Mouse (Mus musculus) embryonic facial prominence, embryonic 13.5 days (tissue): ENCODE measurements around the gene Aplnr. TPM values are rescaled to one million over a fixed set of nuclear protein-coding genes. Genes with fewer than 3 reads are reported as not detected.
A peak's percentile ranks its signal among the peaks of the same experiment; 100 is the strongest.

ENCODE experiments used
- ATAC-seq: fragments of 200-750 bp; cut with Nextera tagmentation; 2 replicates; pipeline ENCODE4 v1.8.0; 2017; ENCODE audit warnings: low read depth; ENCODE audit not compliant: insufficient number of reproducible peaks, insufficient read depth, low FRiP score, low TSS enrichment
- H3K27ac ChIP-seq: fragments of 300-500 bp; sonication (generic); 2 replicates; pipeline ENCODE4 v1.5.1; 2015; ENCODE audit warnings: moderate library complexity, mild to moderate bottlenecking, inconsistent platforms
- H3K27me3 ChIP-seq: fragments of 300-500 bp; sonication (generic); 2 replicates; pipeline ENCODE4 v1.6.1; 2015; ENCODE audit warnings: mild to moderate bottlenecking, inconsistent platforms
- H3K36me3 ChIP-seq: fragments of 300-500 bp; sonication (generic); 2 replicates; pipeline ENCODE4 v1.6.1; 2015; ENCODE audit warnings: mild to moderate bottlenecking, inconsistent platforms
- H3K4me1 ChIP-seq: fragments of 300-500 bp; sonication (generic); 2 replicates; pipeline ENCODE4 v1.6.1; 2015; ENCODE audit warnings: inconsistent platforms
- H3K4me2 ChIP-seq: fragments of 300-500 bp; sonication (generic); 2 replicates; pipeline ENCODE4 v1.6.1; 2015; ENCODE audit warnings: moderate library complexity, mild to moderate bottlenecking, inconsistent platforms
- H3K4me3 ChIP-seq: fragments of 300-500 bp; sonication (generic); 2 replicates; pipeline ENCODE4 v1.5.1; 2015; ENCODE audit warnings: mild to moderate bottlenecking, inconsistent platforms
- H3K9ac ChIP-seq: fragments of 300-500 bp; sonication (generic); 2 replicates; pipeline ENCODE4 v1.6.1; 2015; ENCODE audit warnings: mild to moderate bottlenecking, inconsistent platforms
- H3K9me3 ChIP-seq: fragments of 300-500 bp; sonication (generic); 2 replicates; pipeline ENCODE4 v1.6.1; 2016; ENCODE audit warnings: inconsistent platforms
- WGBS: fragments of 180-500 bp; shearing (Covaris S2); methylation state at CpG from one replicate; pipeline ENCODE4 v1.1.7; 2015; ENCODE audit warnings: mixed read lengths; 5-methylcytosine and 5-hydroxymethylcytosine counted together
- polyA plus RNA-seq: library from polyadenylated mRNA; unstranded; fragments of >200 nt; fragmentation: Nextera tagmentation; extraction: Ambion mirVana; gene quantifications from 2 replicates; pipeline ENCODE4 v1.2.1, GENCODE M21; 2015

Aplnr gene
- polyA plus RNA-seq, 1 experiment from 2014 or later = 50.1 TPM

DNA sequence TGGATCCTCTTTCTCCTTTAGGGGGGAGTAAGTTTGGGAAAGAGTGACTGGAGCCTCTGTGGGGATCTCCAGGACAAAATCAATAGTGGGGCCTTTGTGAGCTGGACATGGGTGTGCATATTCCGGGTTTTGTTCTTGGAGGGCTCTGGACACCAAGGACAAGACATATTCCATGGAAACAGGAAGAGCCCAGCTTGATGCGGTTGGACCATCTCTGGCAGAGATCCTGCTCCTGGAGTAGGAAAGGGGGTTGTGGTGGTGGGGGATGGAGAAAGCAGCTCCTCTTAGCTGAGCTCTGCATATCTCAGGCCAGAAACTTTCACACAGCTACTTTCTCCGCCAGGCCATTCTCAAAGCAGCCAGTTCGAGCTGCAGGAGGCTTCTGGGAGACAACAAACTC lies 3.4 kb downstream of the Aplnr start:
- peak overlapping the region; percentile 33; the same call in 1 of the 2 replicates for H3K27ac ChIP-seq
- no peak overlapping the region for H3K4me2 ChIP-seq
- no peaks in the 10 kb centered on the region for H3K9me3 ChIP-seq
- no peak for ATAC-seq
- H3K9ac ChIP-seq = no peak overlapping the region
- peaks cover 4% of the 10 kb centered on the region; the same call in 1 of the 2 replicates for H3K27me3 ChIP-seq
- 59% methylated on average over 4 of the region's 4 CpGs for WGBS
- peaks cover 5% of the 10 kb centered on the region for H3K4me1 ChIP-seq
- peak overlapping the region; percentile 7; the same call in 1 of the 2 replicates for H3K4me3 ChIP-seq
- H3K36me3 ChIP-seq = no peaks in the 10 kb centered on the region

DNA sequence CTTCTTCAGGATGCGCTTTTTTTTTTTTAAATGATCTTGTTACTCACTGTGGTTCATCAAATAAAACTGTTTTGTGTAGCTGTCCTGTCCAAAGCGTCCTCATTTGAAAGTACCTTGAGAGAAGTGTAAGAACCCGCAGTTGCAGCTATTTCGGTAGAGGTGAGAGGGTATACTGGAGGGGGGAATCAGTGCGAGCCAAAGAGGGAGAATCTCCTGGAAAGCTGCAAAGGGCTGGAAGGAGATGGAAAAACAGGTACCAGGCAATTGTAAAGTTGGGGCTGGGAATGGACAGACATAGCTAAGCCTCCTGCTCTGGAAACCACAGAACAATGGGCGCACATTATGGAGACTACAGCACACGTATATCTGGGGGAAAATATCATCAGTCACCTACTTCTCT lies 3.8 kb downstream of the Aplnr start:
- Histone ChIP-seq H3K4me3 (peak overlapping the region; percentile 7; the same call in 1 of the 2 replicates), H3K9me3 (no peaks in the 10 kb centered on the region), H3K36me3 (no peaks in the 10 kb centered on the region), H3K9ac (no peak overlapping the region), H3K4me2 (no peak overlapping the region), H3K4me1 (peaks cover 5% of the 10 kb centered on the region), H3K27me3 (peaks cover 4% of the 10 kb centered on the region; the same call in 1 of the 2 replicates), H3K27ac (no peak overlapping the region)
- no peak for ATAC-seq
- 80% methylated on average over 7 of the region's 7 CpGs for WGBS

- Histone ChIP-seq H3K27me3 (peaks cover 4% of the 10 kb centered on the region; the same call in 1 of the 2 replicates), H3K27ac (no peak overlapping the region), H3K4me3 (no peak overlapping the region), H3K9me3 (no peaks in the 10 kb centered on the region), H3K4me1 (peaks cover 4% of the 10 kb centered on the region), H3K9ac (no peak overlapping the region), H3K36me3 (no peaks in the 10 kb centered on the region), H3K4me2 (no peak overlapping the region)
- ATAC-seq = no peak
Observed at GRCm38 (mm10) chr2:85140833-85141232, 4.8 kb downstream of the Aplnr start.

DNA sequence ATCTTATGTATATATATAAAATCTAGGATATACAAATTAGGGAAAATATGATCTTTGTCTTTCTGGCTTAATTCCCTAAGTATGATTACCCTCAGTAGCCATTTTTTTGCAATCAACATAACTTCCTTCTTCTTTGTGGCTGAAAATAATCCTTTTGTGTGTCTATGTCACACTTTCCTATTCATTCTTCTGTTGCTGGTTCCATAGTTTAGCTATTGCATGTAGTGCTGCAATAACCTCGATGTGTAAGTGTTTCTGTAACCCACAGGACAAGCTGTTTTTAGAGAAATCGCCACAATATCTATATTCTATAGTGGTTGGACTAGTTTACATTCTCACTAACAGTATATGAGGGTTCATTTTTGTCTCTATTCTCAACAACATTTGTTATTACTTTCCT lies 8.9 kb downstream of the Aplnr start:
- Histone ChIP-seq H3K4me1 (no peaks in the 10 kb centered on the region), H3K4me2 (no peak overlapping the region), H3K9ac (no peak overlapping the region), H3K4me3 (no peak overlapping the region), H3K9me3 (no peaks in the 10 kb centered on the region), H3K36me3 (no peaks in the 10 kb centered on the region), H3K27me3 (no peaks in the 10 kb centered on the region), H3K27ac (no peak overlapping the region)
- WGBS = 88% methylated on average over 2 of the region's 2 CpGs
- no peak for ATAC-seq

GRCm38 (mm10) chr2:85145346-85145745 lies 9.3 kb downstream of the Aplnr start:
- ATAC-seq = no peak

GRCm38 (mm10) chr2:85147481-85147880 lies 11.5 kb downstream of the Aplnr start:
- H3K4me1 ChIP-seq = no peaks in the 10 kb centered on the region
- H3K27ac ChIP-seq = no peak overlapping the region
- no peak overlapping the region for H3K4me3 ChIP-seq
- no peaks in the 10 kb centered on the region for H3K9me3 ChIP-seq
- no peak for ATAC-seq
- 63% methylated on average over 2 of the region's 2 CpGs for WGBS
- no peaks in the 10 kb centered on the region for H3K27me3 ChIP-seq
- no peaks in the 10 kb centered on the region for H3K36me3 ChIP-seq
- no peak overlapping the region for H3K9ac ChIP-seq
- no peak overlapping the region for H3K4me2 ChIP-seq

More at GRCm38 (mm10) chr2:85145346-85145745, 9.3 kb downstream of the Aplnr start:
- H3K27me3 ChIP-seq = no peaks in the 10 kb centered on the region
- no peak overlapping the region for H3K9ac ChIP-seq
- no peak overlapping the region for H3K4me2 ChIP-seq
- no peak overlapping the region for H3K4me3 ChIP-seq
- WGBS = 70% methylated on average over 3 of the region's 3 CpGs
- no peak overlapping the region for H3K27ac ChIP-seq
- no peaks in the 10 kb centered on the region for H3K4me1 ChIP-seq
- no peaks in the 10 kb centered on the region for H3K9me3 ChIP-seq
- no peaks in the 10 kb centered on the region for H3K36me3 ChIP-seq

DNA sequence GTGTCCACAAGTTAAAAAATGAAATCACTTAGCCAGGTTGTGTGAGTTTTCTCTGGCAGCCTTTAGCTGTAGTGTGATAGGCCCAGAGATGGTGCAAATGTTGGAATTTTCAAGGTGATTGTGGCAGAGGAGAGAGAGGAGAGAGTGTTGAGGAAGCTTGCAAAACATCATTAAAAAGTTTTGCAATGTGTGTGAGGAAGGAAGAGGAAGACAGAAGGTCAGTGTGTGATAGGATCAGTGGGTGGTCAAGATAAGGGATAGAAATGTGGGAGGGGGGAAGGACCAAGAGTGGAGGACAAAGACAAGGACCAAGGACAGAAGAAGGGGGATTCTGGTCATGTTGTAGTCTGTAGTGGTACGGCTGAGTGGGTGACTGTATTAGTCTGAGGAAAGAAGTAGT lies 14.3 kb downstream of the Aplnr start:
- Histone ChIP-seq H3K4me3 (no peak overlapping the region), H3K9me3 (no peaks in the 10 kb centered on the region), H3K36me3 (no peaks in the 10 kb centered on the region), H3K4me1 (no peaks in the 10 kb centered on the region), H3K9ac (no peak overlapping the region), H3K27me3 (no peaks in the 10 kb centered on the region), H3K27ac (no peak overlapping the region), H3K4me2 (no peak overlapping the region)
- 81% methylated on average over 1 of the region's 1 CpGs for WGBS
- no peak for ATAC-seq

DNA sequence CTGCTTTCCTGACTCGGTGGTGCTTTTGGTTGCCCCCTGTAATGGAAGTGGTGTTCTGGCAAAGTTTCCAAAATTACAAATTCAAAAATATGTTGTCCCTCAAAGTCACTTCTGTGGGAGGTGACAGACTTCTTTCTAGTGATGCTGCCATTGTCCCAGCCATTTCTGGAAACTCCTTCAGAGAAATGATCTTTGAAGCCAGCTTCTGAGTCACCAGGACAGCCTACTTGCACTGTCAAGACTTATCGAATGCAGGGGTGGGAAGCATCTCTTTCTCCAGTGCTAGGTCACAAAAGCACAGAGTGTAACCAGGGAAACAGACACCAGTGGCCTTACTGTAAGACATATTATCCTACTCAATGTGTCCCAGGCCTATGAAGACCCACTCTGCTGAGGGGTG lies 15.2 kb downstream of the Aplnr start:
- H3K9ac ChIP-seq = no peak overlapping the region
- no peaks in the 10 kb centered on the region for H3K9me3 ChIP-seq
- no peak overlapping the region for H3K4me3 ChIP-seq
- no peak for ATAC-seq
- no peaks in the 10 kb centered on the region for H3K36me3 ChIP-seq
- H3K27ac ChIP-seq = no peak overlapping the region
- 84% methylated on average over 2 of the region's 2 CpGs for WGBS
- no peaks in the 10 kb centered on the region for H3K27me3 ChIP-seq
- no peak overlapping the region for H3K4me2 ChIP-seq
- H3K4me1 ChIP-seq = no peaks in the 10 kb centered on the region

GRCm38 (mm10) chr2:85155334-85155733 lies 19.3 kb downstream of the Aplnr start:
- no peak overlapping the region for H3K4me3 ChIP-seq
- H3K9ac ChIP-seq = no peak overlapping the region
- no peaks in the 10 kb centered on the region for H3K9me3 ChIP-seq
- H3K27ac ChIP-seq = no peak overlapping the region
- no peaks in the 10 kb centered on the region for H3K4me1 ChIP-seq
- no peak overlapping the region for H3K4me2 ChIP-seq
- H3K36me3 ChIP-seq = no peaks in the 10 kb centered on the region
- no peak for ATAC-seq
- WGBS = 78% methylated on average over 9 of the region's 9 CpGs
- no peaks in the 10 kb centered on the region for H3K27me3 ChIP-seq

DNA sequence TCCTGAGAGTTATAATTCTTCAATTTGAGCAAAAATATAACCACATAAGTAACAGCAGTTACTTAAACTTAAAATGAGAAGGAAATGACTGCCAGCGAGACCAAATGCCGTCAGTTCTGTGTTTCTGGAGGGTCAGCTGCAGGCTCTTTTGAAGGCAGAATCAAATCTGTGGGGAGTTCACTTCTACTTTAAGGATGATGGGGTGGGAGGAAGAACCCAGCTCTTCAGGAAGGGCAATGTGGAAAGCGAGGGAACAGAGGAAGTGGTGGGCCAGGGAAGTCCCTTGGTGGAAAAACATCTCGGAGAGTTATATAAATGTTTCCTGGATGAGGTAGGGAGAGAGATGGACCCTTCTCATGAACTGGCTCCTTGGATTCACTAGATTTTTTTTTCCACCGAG lies 20.1 kb downstream of the Aplnr start:
- Histone ChIP-seq H3K9me3 (no peaks in the 10 kb centered on the region), H3K27me3 (no peaks in the 10 kb centered on the region), H3K9ac (no peak overlapping the region), H3K4me2 (no peak overlapping the region), H3K27ac (no peak overlapping the region), H3K4me1 (no peaks in the 10 kb centered on the region), H3K36me3 (no peaks in the 10 kb centered on the region), H3K4me3 (no peak overlapping the region)
- WGBS = 84% methylated on average over 5 of the region's 5 CpGs
- no peak for ATAC-seq

GRCm38 (mm10) chr2:85157382-85157781 lies 21.4 kb downstream of the Aplnr start:
- Histone ChIP-seq H3K4me2 (no peak overlapping the region), H3K27me3 (no peaks in the 10 kb centered on the region), H3K9me3 (no peaks in the 10 kb centered on the region), H3K36me3 (no peaks in the 10 kb centered on the region), H3K4me3 (no peak overlapping the region), H3K4me1 (no peaks in the 10 kb centered on the region), H3K9ac (no peak overlapping the region), H3K27ac (no peak overlapping the region)
- 86% methylated on average over 3 of the region's 3 CpGs for WGBS
- ATAC-seq = no peak

DNA sequence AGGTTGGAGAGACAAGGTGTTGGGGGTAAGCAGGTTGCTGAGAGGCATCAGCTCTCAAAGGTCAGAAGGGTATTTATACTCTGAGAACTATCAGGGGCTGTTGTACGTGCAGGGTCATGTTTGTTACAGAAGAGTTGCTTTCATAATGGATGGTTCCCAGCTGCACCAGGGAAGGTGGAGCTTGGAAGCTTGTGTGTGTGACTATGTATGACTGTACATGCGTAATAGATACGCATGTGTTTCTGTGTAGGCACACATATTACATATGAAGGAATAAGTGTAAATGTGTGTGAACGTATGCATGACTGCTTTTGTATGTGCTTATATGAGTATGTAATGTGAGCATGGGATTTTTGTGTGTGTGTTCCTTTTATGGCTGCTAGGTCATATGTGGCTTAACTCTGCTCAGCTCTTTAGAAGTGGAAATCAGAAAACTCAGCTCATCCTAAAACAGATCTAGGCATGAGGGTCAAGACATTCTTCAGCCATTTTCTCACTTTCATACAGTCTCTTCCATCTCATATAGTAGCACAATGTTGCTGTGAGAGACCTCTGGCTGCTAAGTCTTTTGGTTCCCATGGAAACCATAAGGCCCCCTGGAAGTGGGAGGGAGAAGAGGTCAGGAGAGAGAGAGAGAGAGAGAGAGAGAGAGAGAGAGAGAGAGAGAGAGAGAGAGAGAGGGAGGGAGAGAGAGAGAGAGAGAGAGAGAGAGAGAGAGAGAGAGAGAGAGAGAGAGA lies 25.0 kb downstream of the Aplnr start:
- 71% methylated on average over 4 of the region's 4 CpGs for WGBS
- Histone ChIP-seq H3K9ac (no peak overlapping the region), H3K27ac (no peak overlapping the region), H3K4me2 (no peak overlapping the region), H3K36me3 (no peaks in the 10 kb centered on the region), H3K4me1 (no peaks in the 10 kb centered on the region; the same call in 1 of the 2 replicates), H3K27me3 (0 out of 2 replicates have a peak, but pooled peaks cover 2% of the 10 kb centered on the region), H3K9me3 (no peaks in the 10 kb centered on the region), H3K4me3 (no peak overlapping the region)
- no peak for ATAC-seq
